ENCODE assay signal across 10 mouse cellular contexts in genomic region chr16:37871112-37871715, GRCm38 (mm10). TPM values are rescaled to one million over a fixed set of nuclear protein-coding genes. Genes with fewer than 3 reads are reported as not detected.
A peak's percentile ranks its signal among the peaks of the same experiment; 100 is the strongest.
DNase-seq lines count a peak whose midpoint lies in the region; ATAC-seq lines count a peak whose summit lies in the region.
"Had no signal": no experiment of that assay in that cellular context is flagged by ENCODE, and none has a peak within 500 bp of the region (broad histone marks: within the 10 kb centered on the region; RNA-seq: fewer than 3 reads in every experiment).

No protein-coding gene starts in this region.

- H3K36me3 ChIP-seq in heart, embryonic 12.5 days: no peaks in the 10 kb centered on the region
- H3K36me3 ChIP-seq in neural tube, embryonic 13.5 days: no peaks in the 10 kb centered on the region

- H3K27me3 ChIP-seq in heart, embryonic 12.5 days (replicated peaks): no peaks in the 10 kb centered on the region
- no peaks in the 10 kb centered on the region for H3K27me3 ChIP-seq in neural tube, embryonic 13.5 days

- no peak overlapping the region for H3K9ac ChIP-seq in heart, embryonic 12.5 days
- H3K9ac ChIP-seq in neural tube, embryonic 13.5 days: no peak overlapping the region

- no peaks in the 10 kb centered on the region for H3K9me3 ChIP-seq in heart, embryonic 12.5 days (replicated peaks)
- H3K9me3 ChIP-seq in neural tube, embryonic 13.5 days: no peaks in the 10 kb centered on the region

- H3K4me1 ChIP-seq in heart, embryonic 12.5 days (replicated peaks): peaks cover 24% of the 10 kb centered on the region
- H3K4me1 ChIP-seq in neural tube, embryonic 13.5 days (replicated peaks): peaks cover 38% of the 10 kb centered on the region

- WGBS in heart, embryonic 12.5 days: 71% methylated on average over 4 of the region's 4 CpGs
- WGBS in neural tube, embryonic 13.5 days: 76% methylated on average over 4 of the region's 4 CpGs

- no peak overlapping the region for H3K4me3 ChIP-seq in heart, embryonic 12.5 days
- H3K4me3 ChIP-seq in neural tube, embryonic 13.5 days: no peak overlapping the region
- H3K4me3 ChIP-seq: erythroblast, embryonic 14.5 days had no signal

- H3K4me2 ChIP-seq in heart, embryonic 12.5 days: peak overlapping the region; percentile 29
- H3K4me2 ChIP-seq in neural tube, embryonic 13.5 days: peak overlapping the region; percentile 75

- DNase-seq in left cerebral cortex, adult 18-20 months (ENCODE audit: low spot score in 2 of 2): peak; percentile 41 to 68
- DNase-seq in left cerebral cortex, adult 11 months (ENCODE audit: low spot score): no peak
- DNase-seq in brain, adult 2 months (ENCODE audit: low read depth, low spot score): peak; percentile 66
- peak; percentile 47 to 81 for DNase-seq in left cerebral cortex, postnatal 14 days (ENCODE audit: low spot score in 2 of 2)
- DNase-seq in MN1 (ENCODE audit: low spot score): no peak

- intact Hi-C loops in left cerebral cortex, postnatal 14 days (cut with DNase I): loop anchor here (5.0 kb wide), 1 partner anchor 76 kb away; no protein-coding TSS in a partner anchor

- ATAC-seq in heart, embryonic 12.5 days (ENCODE audit: insufficient number of reproducible peaks, low FRiP score): no peak
- ATAC-seq in neural tube, embryonic 13.5 days (ENCODE audit: low read depth): no peak
- ATAC-seq in CD4-positive, CD25-positive, alpha-beta regulatory T cell, adult 4 months: no peak

- H3K27ac ChIP-seq in heart, embryonic 12.5 days (ENCODE audit: poor library complexity, severe bottlenecking): no peak overlapping the region
- H3K27ac ChIP-seq in neural tube, embryonic 13.5 days (replicated peaks): no peak overlapping the region

RNA-seq across cellular contexts. Expression of gene Lrrc58, which starts 3.0 kb away (rescaled TPM):
- total RNA-seq in left cerebral cortex, adult 18-20 months (2021): 10 to 100 TPM; 93.4 to 97.3 TPM
- 53.6 and 56.5 TPM in 2 replicates for polyA plus RNA-seq in heart, embryonic 12.5 days (2016; fragmentation: Nextera tagmentation; extraction: Ambion mirVana)
- total RNA-seq in left cerebral cortex, postnatal 14 days (2021): 100 to 1,000 TPM; 108 to 119 TPM
- polyA plus RNA-seq in neural tube, embryonic 13.5 days (2015; fragmentation: Nextera tagmentation; extraction: Ambion mirVana): 54.9 and 59.0 TPM in 2 replicates
- polyA plus RNA-seq in CD4-positive, CD25-positive, alpha-beta regulatory T cell, adult 4 months (2017; shearing (Covaris generic)): 10 to 100 TPM; 19.6 to 21.5 TPM

RNA-seq across cellular contexts. Expression of gene Gm36028, which starts 10.3 kb away (rescaled TPM):
- total RNA-seq in left cerebral cortex, adult 18-20 months (2021): not detected
- 0.51 and 0.89 TPM in 2 replicates for polyA plus RNA-seq in heart, embryonic 12.5 days (2016; fragmentation: Nextera tagmentation; extraction: Ambion mirVana)
- total RNA-seq in left cerebral cortex, postnatal 14 days (2021): not detected
- polyA plus RNA-seq in neural tube, embryonic 13.5 days (2015; fragmentation: Nextera tagmentation; extraction: Ambion mirVana): 0.24 TPM in 1 of 2 replicates, not detected in the other
- polyA plus RNA-seq in CD4-positive, CD25-positive, alpha-beta regulatory T cell, adult 4 months (2017; shearing (Covaris generic)): not detected
- polyA plus RNA-seq: erythroblast, embryonic 14.5 days; limb, embryonic 11.5 days had no signal

RNA-seq across cellular contexts. Expression of gene Gpr156, which starts 45.1 kb away (rescaled TPM):
- total RNA-seq in left cerebral cortex, adult 18-20 months (2021): under 1 TPM; 0.37 to 0.67 TPM
- polyA plus RNA-seq in heart, embryonic 12.5 days (2016; fragmentation: Nextera tagmentation; extraction: Ambion mirVana): 1.1 and 1.3 TPM in 2 replicates
- total RNA-seq in left cerebral cortex, postnatal 14 days (2021): under 1 TPM; 0.70 to 0.82 TPM
- 6.1 and 6.9 TPM in 2 replicates for polyA plus RNA-seq in neural tube, embryonic 13.5 days (2015; fragmentation: Nextera tagmentation; extraction: Ambion mirVana)
- not detected for polyA plus RNA-seq in CD4-positive, CD25-positive, alpha-beta regulatory T cell, adult 4 months (2017; shearing (Covaris generic))
- polyA plus RNA-seq: erythroblast, embryonic 14.5 days had no signal

Comparison
In these comparisons a context has a peak if more than half of its experiments do, and no peak if none do; other contexts are left out.
1. DNase-seq: peak in left cerebral cortex, adult 18-20 months (2 of 2), brain, adult 2 months (single experiment) and left cerebral cortex, postnatal 14 days (2 of 2); none in left cerebral cortex, adult 11 months (single experiment) and MN1 (single experiment).